In the genomic region with DNA sequence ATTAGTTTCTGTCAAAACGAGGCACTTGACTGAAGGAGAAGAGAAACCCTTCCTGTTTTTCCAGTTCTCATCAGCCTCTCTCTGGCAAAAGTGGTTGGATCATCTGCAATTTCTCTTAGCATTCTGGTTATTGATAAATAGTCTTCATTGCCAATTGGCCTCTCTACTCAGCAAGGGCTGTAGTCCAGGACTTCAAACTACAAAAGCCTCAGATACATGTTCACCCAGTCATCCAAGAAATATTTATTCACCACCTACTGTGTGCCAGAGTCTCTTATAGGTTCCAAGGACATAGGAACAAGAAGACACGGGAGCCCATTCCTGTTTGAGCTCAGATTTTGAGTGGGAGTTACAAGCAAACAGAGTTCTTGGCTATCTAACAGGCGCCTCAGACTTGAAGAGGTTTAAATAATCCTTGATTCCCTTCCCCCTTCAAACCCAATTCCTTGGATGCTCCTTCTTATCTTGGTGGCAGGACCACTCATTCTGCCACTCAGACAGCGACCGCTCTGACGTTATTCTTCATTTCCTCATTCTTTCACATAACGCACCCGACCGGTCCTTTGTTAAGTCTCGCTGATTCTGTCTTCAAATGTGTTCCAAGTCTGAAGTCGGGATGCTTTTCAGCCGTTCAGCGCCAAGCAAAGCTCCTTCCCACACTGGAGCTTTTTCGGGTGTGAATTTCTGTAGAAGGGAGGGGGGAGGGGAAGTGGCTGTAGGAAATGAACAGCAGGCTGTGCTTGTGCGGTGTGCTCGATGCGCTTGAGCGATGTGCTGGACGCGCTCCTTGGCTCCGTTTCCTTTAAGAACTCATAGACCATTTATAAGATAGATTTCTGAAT, we compare ENCODE assay signal across 9 mouse cellular contexts. TPM values are rescaled to one million over a fixed set of nuclear protein-coding genes. Genes with fewer than 3 reads are reported as not detected.
DNase-seq lines count a peak whose midpoint lies in the region; ATAC-seq and TF ChIP-seq lines count a peak whose summit lies in the region.
"Had no signal": no experiment of that assay in that cellular context is flagged by ENCODE, and none has a peak within 500 bp of the region (broad histone marks: within the 10 kb centered on the region; RNA-seq: fewer than 3 reads in every experiment).

No protein-coding gene starts in this region.

- no peak for TF ChIP-seq CTCF in cerebellum, adult 2 months (IDR thresholded peaks at IDR 0.05; ENCODE audit: borderline replicate concordance, insufficient read depth, low read depth, low read length)

- DNase-seq in cerebellum, adult 2 months, result peak; percentile 13 to 15
- DNase-seq in cerebellum, adult 9-11 months, result no peak
- peak; percentile 87 for DNase-seq in brain, adult 2 months (ENCODE audit: low read depth, low spot score)
- DNase-seq in gastrocnemius, postnatal 10 days, result peak; percentile 9
- DNase-seq in left cerebral cortex, postnatal 4 days, result peak; percentile 20
- DNase-seq in right cerebral cortex, postnatal 25 days, result peak; percentile 61
- DNase-seq in urinary bladder, postnatal 36 days (ENCODE audit: low spot score in 2 of 2), result no peak

- ATAC-seq in intestine, embryonic 16.5 days, result no peak

- H3K9me3 ChIP-seq in intestine, embryonic 16.5 days (ENCODE audit: control insufficient read depth, low read length), result no peaks in the 10 kb centered on the region

- peak overlapping the region; percentile 82 for H3K4me3 ChIP-seq in cerebellum, adult 2 months (replicated peaks; ENCODE audit: insufficient read depth, low read depth, low read length)
- H3K4me3 ChIP-seq in intestine, embryonic 16.5 days (ENCODE audit: low read length), result peak overlapping the region; percentile 19

- H3K4me2 ChIP-seq in intestine, embryonic 16.5 days (ENCODE audit: low read depth, low read length), result peak overlapping the region; percentile 23

- H3K27ac ChIP-seq in cerebellum, adult 2 months (ENCODE audit: insufficient read depth, low read length), result no peak overlapping the region
- H3K27ac ChIP-seq in intestine, embryonic 16.5 days (ENCODE audit: low read length), result no peak overlapping the region

- H3K36me3 ChIP-seq in intestine, embryonic 16.5 days (ENCODE audit: control insufficient read depth, insufficient read depth, low read length), result no peaks in the 10 kb centered on the region

- intact Hi-C loops in left cerebral cortex, postnatal 4 days (cut with DNase I), result no loop called here

- H3K27me3 ChIP-seq in cerebellum, adult 2 months (ENCODE audit: control insufficient read depth, insufficient read depth, low read length), result no peaks in the 10 kb centered on the region
- no peaks in the 10 kb centered on the region for H3K27me3 ChIP-seq in intestine, embryonic 16.5 days (replicated peaks; ENCODE audit: control insufficient read depth, insufficient read depth, low read length)

- H3K9ac ChIP-seq in intestine, embryonic 16.5 days (ENCODE audit: low read depth, low read length), result no peak overlapping the region

- H3K4me1 ChIP-seq in cerebellum, adult 2 months (ENCODE audit: control insufficient read depth, insufficient read depth, low read length), result no peaks in the 10 kb centered on the region; the same call in none of the 2 replicates
- no peaks in the 10 kb centered on the region for H3K4me1 ChIP-seq in intestine, embryonic 16.5 days (ENCODE audit: control insufficient read depth, insufficient read depth, low read length)

- no peak for TF ChIP-seq POLR2A in cerebellum, adult 2 months (IDR thresholded peaks at IDR 0.05; ENCODE audit: borderline replicate concordance, insufficient read depth, low read length)

- 12% methylated on average over 21 of the region's 21 CpGs for WGBS in cerebellum, adult 2 months
- 51% methylated on average over 21 of the region's 21 CpGs for WGBS in intestine, embryonic 16.5 days

RNA-seq across cellular contexts. Expression of a gene that starts 5.7 kb away (rescaled TPM):
- not detected in 2 replicates for polyA plus RNA-seq in cerebellum, adult 2 months (2012; rRNA removed)
- under 1 TPM; 0.21 to 0.77 TPM for total RNA-seq in gastrocnemius, postnatal 10 days (2021)
- polyA plus RNA-seq in intestine, embryonic 16.5 days (2015; fragmentation: Nextera tagmentation; extraction: Ambion mirVana), result not detected in 2 replicates
- total RNA-seq in left cerebral cortex, postnatal 4 days (2021), result 1 to 10 TPM in 1 of 2 experiments, under 1 TPM in 1; 0.56 to 1.7 TPM
- total RNA-seq: common myeloid progenitor, adult 5-6 weeks had no signal

RNA-seq across cellular contexts. Expression of a gene that starts 24.5 kb away (rescaled TPM):
- polyA plus RNA-seq in cerebellum, adult 2 months (2012; rRNA removed), result 68.2 and 73.6 TPM in 2 replicates
- 10 to 100 TPM; 31.0 to 32.3 TPM for total RNA-seq in gastrocnemius, postnatal 10 days (2021)
- polyA plus RNA-seq in intestine, embryonic 16.5 days (2015; fragmentation: Nextera tagmentation; extraction: Ambion mirVana), result 17.1 TPM in 2 replicates
- total RNA-seq in left cerebral cortex, postnatal 4 days (2021), result 10 to 100 TPM; 51.6 to 52.0 TPM

RNA-seq across cellular contexts. Expression of a gene that starts 37.8 kb away (rescaled TPM):
- 0.05 TPM in 1 of 2 replicates, not detected in the other for polyA plus RNA-seq in cerebellum, adult 2 months (2012; rRNA removed)
- 1 to 10 TPM; 2.8 to 4.2 TPM for total RNA-seq in gastrocnemius, postnatal 10 days (2021)
- 1.5 and 1.6 TPM in 2 replicates for polyA plus RNA-seq in intestine, embryonic 16.5 days (2015; fragmentation: Nextera tagmentation; extraction: Ambion mirVana)
- under 1 TPM; 0.16 to 0.36 TPM for total RNA-seq in left cerebral cortex, postnatal 4 days (2021)
- total RNA-seq: common myeloid progenitor, adult 5-6 weeks had no signal

Comparison
In these comparisons a context has a peak if more than half of its experiments do, and no peak if none do; other contexts are left out.
1. DNase-seq: peak in cerebellum, adult 2 months (2 of 2), brain, adult 2 months (single experiment), gastrocnemius, postnatal 10 days (single experiment), left cerebral cortex, postnatal 4 days (single experiment) and right cerebral cortex, postnatal 25 days (single experiment); none in cerebellum, adult 9-11 months (single experiment) and urinary bladder, postnatal 36 days (0 of 2).